Mouse (Mus musculus): ENCODE data around the gene S100a16. TPM values are rescaled to one million over a fixed set of nuclear protein-coding genes. Genes with fewer than 3 reads are reported as not detected.

The S100a16 gene
- 41.3 and 43.5 TPM in 2 replicates for polyA plus RNA-seq (2015; fragmentation: Nextera tagmentation; extraction: Ambion mirVana)

DNA sequence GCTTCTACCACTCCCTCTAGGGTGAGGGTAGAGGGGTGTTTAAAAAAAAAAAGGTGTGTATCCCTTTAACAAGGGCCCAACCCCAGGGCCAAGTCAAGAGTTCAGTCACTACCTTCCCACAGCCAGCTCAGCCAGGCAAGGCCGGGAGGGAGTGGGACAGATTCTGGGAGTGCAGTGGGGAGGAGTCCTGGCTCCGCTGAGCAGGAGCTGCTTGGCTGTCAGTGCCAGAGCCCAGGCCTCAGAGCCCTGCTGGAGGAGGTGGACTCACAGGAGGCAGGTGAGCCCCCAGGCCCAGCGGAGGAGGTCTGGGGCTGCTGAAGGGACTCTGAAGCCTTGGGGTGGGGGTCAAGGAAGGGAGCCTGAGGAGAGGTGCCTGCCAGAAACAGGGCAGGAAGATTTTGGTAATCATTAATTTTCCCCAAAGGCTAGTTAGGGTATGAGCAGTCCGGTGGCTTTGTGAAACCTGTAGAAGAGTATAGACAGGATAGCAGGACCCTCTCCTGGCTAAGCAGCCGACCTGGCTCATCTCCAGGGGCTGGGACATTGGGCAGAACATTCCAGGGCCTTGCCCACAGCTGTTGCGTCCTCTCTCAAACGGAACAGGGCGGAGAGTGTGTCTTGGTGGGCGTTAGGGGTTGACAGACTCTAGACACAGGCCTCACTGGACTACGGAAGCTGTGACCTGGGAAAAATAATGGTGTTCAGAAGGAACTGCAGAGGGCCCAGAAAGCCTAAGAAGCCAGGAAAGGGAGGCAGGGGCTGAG is at the start of gene S100a16:
Gene S100a16 (plus strand): TSS at position 114 of the 764 bp plus-strand sequence.
- TF ChIP-seq CTCF (IDR thresholded peaks at IDR 0.05; ENCODE audit: low read depth) (no peak), EP300 (IDR thresholded peaks at IDR 0.05; ENCODE audit: low read depth) (no peak)
- Histone ChIP-seq H3K4me2 (ENCODE audit: low read depth, low read length) (peak within 1 kb of the TSS; percentile 63), H3K27me3 (ENCODE audit: insufficient read depth, low read length) (no peaks in the 10 kb centered on the region), H3K4me3 (ENCODE audit: low read depth, low read length) (peak within 1 kb of the TSS; percentile 44), H3K4me1 (ENCODE audit: insufficient read depth) (peaks cover 3% of the 10 kb centered on the region; the same call in 1 of the 2 replicates), H3K9ac (replicated peaks) (peak within 1 kb of the TSS; percentile 60), H3K9me3 (ENCODE audit: low read length) (no peaks in the 10 kb centered on the region), H3K27ac (ENCODE audit: low read depth) (peak within 1 kb of the TSS; percentile 79), H3K36me3 (replicated peaks; ENCODE audit: insufficient read depth, low read length) (no peaks in the 10 kb centered on the region)
- DNase-seq, result peak; percentile 61
- 45% methylated on average over 10 of the region's 10 CpGs for WGBS (ENCODE audit: insufficient replicate concordance)
- peak; percentile 87 for ATAC-seq

- no peak overlapping the region for H3K4me2 ChIP-seq (ENCODE audit: low read depth, low read length)
- WGBS (ENCODE audit: insufficient replicate concordance), result 87% methylated on average over 6 of the region's 6 CpGs
- no peaks in the 10 kb centered on the region for H3K27me3 ChIP-seq (ENCODE audit: insufficient read depth, low read length)
These were observed 48.5 kb upstream of the S100a16 start for GRCm38 (mm10) chr3:90488576-90488975.

DNA sequence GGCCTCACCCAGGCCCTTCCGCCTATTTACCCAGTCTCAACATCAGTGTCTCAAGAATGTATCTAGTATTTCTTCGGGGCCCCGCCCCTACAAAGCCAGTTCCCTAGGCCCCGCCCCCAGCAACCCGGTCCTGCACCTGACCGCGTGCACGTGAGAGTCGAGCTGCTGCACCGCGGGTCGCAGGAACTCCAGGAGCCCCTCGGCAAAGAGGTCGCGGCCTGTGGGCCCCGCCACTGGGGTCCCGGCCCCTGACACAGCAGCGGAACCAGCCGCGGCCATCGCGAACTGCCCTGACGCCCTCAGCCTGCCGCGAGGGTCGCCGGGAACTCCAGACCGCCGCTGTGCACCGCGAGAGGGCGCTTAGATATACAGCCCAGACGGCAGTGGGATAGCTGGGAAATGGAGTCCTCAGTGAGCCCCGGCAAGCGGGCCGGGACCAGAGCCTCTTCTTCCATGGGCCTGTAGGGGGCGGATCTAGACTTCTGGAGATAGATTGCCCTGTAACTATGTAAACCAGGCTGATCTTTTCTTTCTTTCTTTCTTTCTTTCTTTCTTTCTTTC is 46.3 kb upstream of the S100a16 start, which contains the start of gene Snapin:
Gene Snapin (minus strand): TSS at position 338 of the 561 bp plus-strand sequence.
- H3K4me1 ChIP-seq (ENCODE audit: insufficient read depth), result peaks cover 8% of the 10 kb centered on the region
- 1% methylated on average over 37 of the region's 37 CpGs for WGBS (ENCODE audit: insufficient replicate concordance)
- no peaks in the 10 kb centered on the region for H3K27me3 ChIP-seq (ENCODE audit: insufficient read depth, low read length)
- H3K9ac ChIP-seq (replicated peaks), result peak within 1 kb of the TSS; percentile 74
- ATAC-seq, result peak; percentile 97
- TF ChIP-seq CTCF (IDR thresholded peaks at IDR 0.05; ENCODE audit: low read depth) (peak; percentile 96), EP300 (IDR thresholded peaks at IDR 0.05; ENCODE audit: low read depth) (no peak)
- no peaks in the 10 kb centered on the region for H3K9me3 ChIP-seq (ENCODE audit: low read length)
- peak within 1 kb of the TSS; percentile 77 for H3K4me2 ChIP-seq (ENCODE audit: low read depth, low read length)
- peak within 1 kb of the TSS; percentile 80 for H3K4me3 ChIP-seq (ENCODE audit: low read depth, low read length)
- H3K27ac ChIP-seq (ENCODE audit: low read depth), result peak within 1 kb of the TSS; percentile 77
- peaks cover 36% of the 10 kb centered on the region for H3K36me3 ChIP-seq (replicated peaks; ENCODE audit: insufficient read depth, low read length)
- DNase-seq, result peak; percentile 97

More at GRCm38 (mm10) chr3:90488576-90488975, 48.5 kb upstream of the S100a16 start:
- no peak overlapping the region for H3K27ac ChIP-seq (ENCODE audit: low read depth)
- DNase-seq (no peak), ATAC-seq (no peak)
- TF ChIP-seq EP300 (IDR thresholded peaks at IDR 0.05; ENCODE audit: low read depth), result no peak
- TF ChIP-seq CTCF (IDR thresholded peaks at IDR 0.05; ENCODE audit: low read depth), result no peak
- H3K4me1 ChIP-seq (ENCODE audit: insufficient read depth), result peaks cover 8% of the 10 kb centered on the region
- no peak overlapping the region for H3K4me3 ChIP-seq (ENCODE audit: low read depth, low read length)
- no peaks in the 10 kb centered on the region for H3K9me3 ChIP-seq (ENCODE audit: low read length)
- H3K9ac ChIP-seq (replicated peaks), result no peak overlapping the region
- H3K36me3 ChIP-seq (replicated peaks; ENCODE audit: insufficient read depth, low read length), result peaks cover 44% of the 10 kb centered on the region

- H3K4me3 ChIP-seq (ENCODE audit: low read depth, low read length), result no peak overlapping the region
- no peaks in the 10 kb centered on the region for H3K27me3 ChIP-seq (ENCODE audit: insufficient read depth, low read length)
- peaks cover 36% of the 10 kb centered on the region for H3K36me3 ChIP-seq (replicated peaks; ENCODE audit: insufficient read depth, low read length)
- ATAC-seq (peak; percentile 39), DNase-seq (no peak)
- 0 out of 2 replicates have a peak overlapping the region, but pooled peaks have one; percentile 22 for H3K4me2 ChIP-seq (ENCODE audit: low read depth, low read length)
- H3K4me1 ChIP-seq (ENCODE audit: insufficient read depth), result peaks cover 8% of the 10 kb centered on the region
- no peaks in the 10 kb centered on the region for H3K9me3 ChIP-seq (ENCODE audit: low read length)
- TF ChIP-seq CTCF (IDR thresholded peaks at IDR 0.05; ENCODE audit: low read depth) (peak; percentile 60), EP300 (IDR thresholded peaks at IDR 0.05; ENCODE audit: low read depth) (no peak)
- WGBS (ENCODE audit: insufficient replicate concordance), result 34% methylated on average over 2 of the region's 2 CpGs
- H3K9ac ChIP-seq (replicated peaks), result no peak overlapping the region
- no peak overlapping the region for H3K27ac ChIP-seq (ENCODE audit: low read depth)
These were observed 45.7 kb upstream of the S100a16 start for GRCm38 (mm10) chr3:90491350-90491749.

- H3K9me3 ChIP-seq (ENCODE audit: low read length), result no peaks in the 10 kb centered on the region
- ATAC-seq (peak; percentile 44), DNase-seq (no peak)
- no peak overlapping the region for H3K9ac ChIP-seq (replicated peaks)
- WGBS (ENCODE audit: insufficient replicate concordance), result 58% methylated on average over 4 of the region's 4 CpGs
- peak overlapping the region; percentile 32; the same call in 1 of the 2 replicates for H3K4me2 ChIP-seq (ENCODE audit: low read depth, low read length)
- H3K27me3 ChIP-seq (ENCODE audit: insufficient read depth, low read length), result no peaks in the 10 kb centered on the region
- peaks cover 41% of the 10 kb centered on the region for H3K36me3 ChIP-seq (replicated peaks; ENCODE audit: insufficient read depth, low read length)
- peak overlapping the region; percentile 60 for H3K27ac ChIP-seq (ENCODE audit: low read depth)
- no peak overlapping the region for H3K4me3 ChIP-seq (ENCODE audit: low read depth, low read length)
- TF ChIP-seq EP300 (IDR thresholded peaks at IDR 0.05; ENCODE audit: low read depth) (peak; percentile 41; the same call in 1 of the 2 replicates), CTCF (IDR thresholded peaks at IDR 0.05; ENCODE audit: low read depth) (no peak)
- peaks cover 8% of the 10 kb centered on the region for H3K4me1 ChIP-seq (ENCODE audit: insufficient read depth)
These were observed 43.1 kb upstream of the S100a16 start for GRCm38 (mm10) chr3:90493831-90494540.
